Mouse (Mus musculus): ENCODE data around the gene Nbeal2. TPM values are rescaled to one million over a fixed set of nuclear protein-coding genes. Genes with fewer than 3 reads are reported as not detected.

Gene Nbeal2
- polyA plus RNA-seq, 1 experiment from 2014 or later = 0.76 TPM

DNA sequence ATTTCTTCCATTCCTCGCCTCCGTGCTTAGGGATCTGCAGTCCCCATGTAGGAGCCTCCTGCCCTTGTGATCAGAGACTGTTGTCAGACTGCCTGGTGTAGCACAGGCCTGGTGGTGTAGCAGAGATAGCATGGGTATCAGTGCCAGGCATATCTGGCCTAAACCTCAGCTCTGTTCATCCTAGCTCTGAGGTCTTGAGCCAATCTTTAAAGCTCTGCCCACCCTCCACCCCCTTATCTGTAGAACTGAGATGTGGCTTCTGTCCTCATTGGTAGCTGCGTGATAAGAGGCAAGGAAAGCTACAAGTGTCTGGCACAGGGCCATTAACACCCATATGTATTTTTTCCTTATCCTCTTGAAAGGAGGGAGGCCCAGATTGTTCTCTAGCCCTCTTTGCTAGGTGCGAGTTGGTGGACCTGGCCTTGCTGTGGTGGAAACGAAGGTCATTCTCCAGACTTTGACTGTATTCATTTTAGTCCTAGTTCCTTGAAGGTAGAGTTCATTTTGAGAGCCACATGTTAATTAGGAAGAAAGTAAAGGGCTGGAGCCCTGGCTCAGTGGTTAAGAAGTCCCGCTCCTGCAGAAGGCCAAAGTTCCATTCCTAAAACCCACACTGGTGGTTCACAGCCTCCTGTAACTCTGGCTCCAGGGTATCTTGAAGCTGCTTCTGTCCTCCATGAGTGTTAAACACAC is 14.8 kb upstream of the Nbeal2 start:
- Histone ChIP-seq H3K4me3 (no peak overlapping the region), H3K36me3 (no peaks in the 10 kb centered on the region), H3K27me3 (ENCODE audit: low read depth, poor library complexity, severe bottlenecking) (no peaks in the 10 kb centered on the region), H3K27ac (no peak overlapping the region), H3K4me1 (peaks cover 25% of the 10 kb centered on the region), H3K9me3 (replicated peaks) (no peaks in the 10 kb centered on the region)
- WGBS = 95% methylated on average over 6 of the region's 6 CpGs
- no peak for DNase-seq (ENCODE audit: low spot score)

GRCm38 (mm10) chr9:110667219-110667836 is 13.4 kb upstream of the Nbeal2 start:
- DNase-seq (ENCODE audit: low spot score) = no peak
- Histone ChIP-seq H3K27ac (no peak overlapping the region), H3K4me3 (no peak overlapping the region), H3K9me3 (replicated peaks) (no peaks in the 10 kb centered on the region), H3K36me3 (no peaks in the 10 kb centered on the region), H3K4me1 (peaks cover 22% of the 10 kb centered on the region), H3K27me3 (ENCODE audit: low read depth, poor library complexity, severe bottlenecking) (no peaks in the 10 kb centered on the region)
- 68% methylated on average over 4 of the region's 4 CpGs for WGBS

GRCm38 (mm10) chr9:110666374-110666773 is 12.4 kb upstream of the Nbeal2 start:
- DNase-seq (ENCODE audit: low spot score) = no peak
- Histone ChIP-seq H3K9me3 (replicated peaks) (no peaks in the 10 kb centered on the region), H3K4me3 (no peak overlapping the region), H3K27me3 (ENCODE audit: low read depth, poor library complexity, severe bottlenecking) (no peaks in the 10 kb centered on the region), H3K36me3 (no peaks in the 10 kb centered on the region), H3K27ac (peak overlapping the region; percentile 50; the same call in 1 of the 2 replicates), H3K4me1 (peaks cover 22% of the 10 kb centered on the region)
- 56% methylated on average over 8 of the region's 8 CpGs for WGBS

DNA sequence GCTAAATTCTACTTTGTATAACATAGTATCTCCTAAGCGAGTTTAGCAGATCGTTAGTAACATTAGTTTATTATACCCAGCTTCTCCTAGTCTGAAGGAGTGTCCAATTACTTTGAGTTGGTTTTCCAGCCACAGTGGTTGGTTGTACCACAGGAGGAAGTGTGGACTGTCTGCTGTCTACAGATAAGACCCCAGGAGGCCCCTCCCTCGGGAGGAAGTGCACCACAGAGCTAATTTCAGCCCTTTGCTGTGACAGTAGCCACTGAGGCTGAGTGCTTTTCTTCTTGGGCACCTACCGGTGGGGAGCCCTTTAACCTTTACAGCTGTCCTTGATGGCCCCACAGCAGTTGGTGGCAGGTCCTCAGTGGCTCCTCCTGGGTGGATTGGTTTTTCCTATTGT is 12.0 kb upstream of the Nbeal2 start:
- Histone ChIP-seq H3K9me3 (replicated peaks) (no peaks in the 10 kb centered on the region), H3K36me3 (no peaks in the 10 kb centered on the region), H3K4me3 (no peak overlapping the region), H3K4me1 (peaks cover 18% of the 10 kb centered on the region), H3K27me3 (ENCODE audit: low read depth, poor library complexity, severe bottlenecking) (no peaks in the 10 kb centered on the region), H3K27ac (peak overlapping the region; percentile 50; the same call in 1 of the 2 replicates)
- WGBS = 22% methylated on average over 4 of the region's 4 CpGs
- no peak for DNase-seq (ENCODE audit: low spot score)

- DNase-seq (ENCODE audit: low spot score) = no peak
- Histone ChIP-seq H3K9me3 (replicated peaks) (no peaks in the 10 kb centered on the region), H3K36me3 (peaks cover 10% of the 10 kb centered on the region), H3K4me1 (peaks cover 19% of the 10 kb centered on the region), H3K27me3 (ENCODE audit: low read depth, poor library complexity, severe bottlenecking) (no peaks in the 10 kb centered on the region), H3K4me3 (no peak overlapping the region), H3K27ac (no peak overlapping the region)
- 92% methylated on average over 1 of the region's 1 CpGs for WGBS
Observed at GRCm38 (mm10) chr9:110662844-110663243, 8.9 kb upstream of the Nbeal2 start.

GRCm38 (mm10) chr9:110660856-110661612 is 7.1 kb upstream of the Nbeal2 start:
- H3K27me3 ChIP-seq (ENCODE audit: low read depth, poor library complexity, severe bottlenecking) = no peaks in the 10 kb centered on the region
- WGBS = 74% methylated on average over 7 of the region's 7 CpGs
- peaks cover 10% of the 10 kb centered on the region for H3K36me3 ChIP-seq
- no peak overlapping the region for H3K27ac ChIP-seq
- DNase-seq (ENCODE audit: low spot score) = no peak
- H3K9me3 ChIP-seq (replicated peaks) = no peaks in the 10 kb centered on the region
- H3K4me3 ChIP-seq = no peak overlapping the region
- H3K4me1 ChIP-seq = peaks cover 15% of the 10 kb centered on the region

GRCm38 (mm10) chr9:110660208-110660607 is 6.2 kb upstream of the Nbeal2 start:
- no peak for DNase-seq (ENCODE audit: low spot score)
- Histone ChIP-seq H3K4me3 (no peak overlapping the region), H3K27ac (no peak overlapping the region), H3K36me3 (peaks cover 10% of the 10 kb centered on the region), H3K4me1 (peaks cover 18% of the 10 kb centered on the region), H3K27me3 (ENCODE audit: low read depth, poor library complexity, severe bottlenecking) (no peaks in the 10 kb centered on the region), H3K9me3 (replicated peaks) (no peaks in the 10 kb centered on the region)
- WGBS = 76% methylated on average over 2 of the region's 2 CpGs

GRCm38 (mm10) chr9:110659521-110659920 is 5.6 kb upstream of the Nbeal2 start:
- WGBS = 90% methylated on average over 12 of the region's 12 CpGs
- no peaks in the 10 kb centered on the region for H3K27me3 ChIP-seq (ENCODE audit: low read depth, poor library complexity, severe bottlenecking)
- H3K4me3 ChIP-seq = no peak overlapping the region
- no peak overlapping the region for H3K27ac ChIP-seq
- H3K36me3 ChIP-seq = peaks cover 10% of the 10 kb centered on the region
- H3K9me3 ChIP-seq (replicated peaks) = no peaks in the 10 kb centered on the region
- DNase-seq (ENCODE audit: low spot score) = no peak
- peaks cover 23% of the 10 kb centered on the region for H3K4me1 ChIP-seq

DNA sequence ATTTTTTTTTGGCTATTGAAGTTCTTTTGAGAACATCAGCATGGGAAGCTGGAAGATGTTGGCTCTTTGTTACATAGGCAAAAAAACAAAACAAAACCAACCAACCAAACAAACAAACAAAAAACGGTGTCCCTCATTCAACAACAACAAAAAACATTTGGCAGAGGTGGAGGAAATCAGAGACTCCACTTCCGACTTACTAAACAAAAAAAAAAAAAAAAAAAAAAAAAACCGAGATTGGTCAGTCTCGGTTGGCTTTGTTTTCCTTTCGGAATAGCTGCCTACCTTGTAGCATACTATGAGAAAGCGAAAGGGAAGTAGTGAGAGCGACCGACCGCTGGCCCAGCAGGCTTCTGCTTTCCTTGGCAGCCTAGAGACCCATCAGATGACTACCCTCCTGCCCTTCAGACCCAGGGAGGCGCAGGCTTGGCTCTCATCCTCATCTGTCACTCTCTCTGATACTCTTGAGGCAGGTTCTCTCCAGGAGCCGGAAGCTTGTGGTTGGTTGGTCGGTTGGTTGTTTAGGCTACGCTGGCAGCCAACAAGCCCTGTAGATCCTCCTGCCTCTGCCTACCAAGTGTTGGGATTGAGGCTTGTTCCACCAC is 3.6 kb upstream of the Nbeal2 start:
- peaks cover 41% of the 10 kb centered on the region for H3K4me1 ChIP-seq
- WGBS = 85% methylated on average over 13 of the region's 13 CpGs
- peak overlapping the region; percentile 72 for H3K4me3 ChIP-seq
- no peak for DNase-seq (ENCODE audit: low spot score)
- peaks cover 15% of the 10 kb centered on the region for H3K27me3 ChIP-seq (ENCODE audit: low read depth, poor library complexity, severe bottlenecking)
- H3K9me3 ChIP-seq (replicated peaks) = no peaks in the 10 kb centered on the region
- peak overlapping the region; percentile 95; the same call in 1 of the 2 replicates for H3K27ac ChIP-seq
- H3K36me3 ChIP-seq = peaks cover 10% of the 10 kb centered on the region

GRCm38 (mm10) chr9:110656249-110657221 is 2.6 kb upstream of the Nbeal2 start, which contains the start of gene Ccdc12:
Ccdc12 (plus strand) TSS chr9:110656503.
- peaks cover 10% of the 10 kb centered on the region for H3K36me3 ChIP-seq
- DNase-seq (ENCODE audit: low spot score) = peak; percentile 95
- WGBS = under 1% methylated on average over 52 of the region's 52 CpGs
- no peaks in the 10 kb centered on the region for H3K9me3 ChIP-seq (replicated peaks)
- peaks cover 43% of the 10 kb centered on the region for H3K4me1 ChIP-seq
- peak within 1 kb of the TSS; percentile 72 for H3K4me3 ChIP-seq
- H3K27me3 ChIP-seq (ENCODE audit: low read depth, poor library complexity, severe bottlenecking) = peaks cover 25% of the 10 kb centered on the region
- H3K27ac ChIP-seq = peak within 1 kb of the TSS; percentile 95

DNA sequence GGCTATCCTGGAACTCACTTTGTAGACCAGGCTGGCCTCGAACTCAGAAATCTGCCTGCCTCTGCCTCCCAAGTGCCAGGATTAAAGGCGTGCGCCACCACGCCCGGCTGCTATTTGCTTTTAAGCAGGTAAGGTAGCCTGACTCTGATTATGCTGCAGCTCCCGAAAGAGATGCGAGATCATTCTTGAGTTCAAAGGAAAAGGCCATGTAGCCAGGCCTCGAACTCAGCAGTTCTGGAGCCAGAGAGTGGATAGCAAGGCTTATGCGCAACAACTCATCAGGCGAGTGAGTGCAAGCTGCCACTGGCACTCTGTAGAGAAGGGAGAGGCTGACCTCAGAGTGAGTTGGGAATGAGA is 1.7 kb upstream of the Nbeal2 start:
- Histone ChIP-seq H3K9me3 (replicated peaks) (no peaks in the 10 kb centered on the region), H3K4me3 (peak overlapping the region; percentile 72), H3K4me1 (peaks cover 43% of the 10 kb centered on the region), H3K27me3 (ENCODE audit: low read depth, poor library complexity, severe bottlenecking) (peaks cover 34% of the 10 kb centered on the region), H3K27ac (peak overlapping the region; percentile 95), H3K36me3 (peaks cover 10% of the 10 kb centered on the region)
- WGBS = 78% methylated on average over 10 of the region's 10 CpGs
- DNase-seq (ENCODE audit: low spot score) = no peak
